Mouse (Mus musculus) spleen, adult 2 months (tissue): ENCODE data around the gene Psme2b.
"Not testable (repeated sequence)": the region's sequence is repeated elsewhere in the genome, so short reads cannot be mapped to it uniquely, and the experiment has no call there.

Source experiments
- CTCF ChIP-seq: fragments of 200-500 bp; IDR thresholded peaks from 2 replicates; pipeline ENCODE4 v1.5.1; 2011; ENCODE audit warnings: mild to moderate bottlenecking, inconsistent platforms; ENCODE audit not compliant: insufficient read depth, insufficient read length, insufficient replicate concordance; ENCODE audit errors: extremely low read depth
- POLR2A ChIP-seq: fragments of 200-500 bp; IDR thresholded peaks from 2 replicates; pipeline ENCODE4 v1.6.1; 2011; ENCODE audit warnings: low read depth, low read length, inconsistent platforms

GRCm38 (mm10) chr11:48979251-48979650 lies 33.3 kb upstream of the Psme2b start, which contains the start of gene 9930111J21Rik1:
- not testable (repeated sequence) for TF ChIP-seq POLR2A, CTCF
